Comparison of ENCODE assay signal across 32 mouse cellular contexts in genomic region chr7:84168355-84168754, GRCm38 (mm10).
"Had no signal": no experiment of that assay in that cellular context is flagged by ENCODE, and none has a peak within 500 bp of the region (broad histone marks: within the 10 kb centered on the region; RNA-seq: fewer than 3 reads in every experiment).

No protein-coding gene starts in this region.

- H3K36me3 ChIP-seq: limb, embryonic 10.5 days; limb, embryonic 12.5 days; limb, embryonic 13.5 days; limb, embryonic 15.5 days; liver, embryonic 12.5 days; liver, embryonic 13.5 days; liver, embryonic 15.5 days; lung, embryonic 15.5 days; midbrain, embryonic 10.5 days; midbrain, embryonic 12.5 days; midbrain, embryonic 13.5 days; midbrain, embryonic 15.5 days; neural tube, embryonic 12.5 days; neural tube, embryonic 13.5 days had no signal

- H3K27me3 ChIP-seq: limb, embryonic 12.5 days; limb, embryonic 13.5 days; limb, embryonic 15.5 days; liver, embryonic 12.5 days; liver, embryonic 13.5 days; liver, embryonic 15.5 days; lung, embryonic 15.5 days; midbrain, embryonic 12.5 days; midbrain, embryonic 13.5 days; midbrain, embryonic 15.5 days; neural tube, embryonic 12.5 days; neural tube, embryonic 13.5 days had no signal

- H3K9ac ChIP-seq: limb, embryonic 12.5 days; limb, embryonic 13.5 days; limb, embryonic 15.5 days; liver, embryonic 12.5 days; liver, embryonic 13.5 days; liver, embryonic 14.5 days; liver, embryonic 15.5 days; lung, embryonic 14.5 days; lung, embryonic 15.5 days; midbrain, embryonic 12.5 days; midbrain, embryonic 13.5 days; midbrain, embryonic 15.5 days; neural tube, embryonic 12.5 days; neural tube, embryonic 13.5 days had no signal

- H3K4me2 ChIP-seq: limb, embryonic 12.5 days; limb, embryonic 13.5 days; limb, embryonic 15.5 days; liver, embryonic 11.5 days; liver, embryonic 12.5 days; liver, embryonic 13.5 days; liver, embryonic 15.5 days; lung, embryonic 14.5 days; lung, embryonic 15.5 days; midbrain, embryonic 11.5 days; midbrain, embryonic 12.5 days; midbrain, embryonic 13.5 days; midbrain, embryonic 15.5 days; neural tube, embryonic 12.5 days; neural tube, embryonic 13.5 days had no signal

- H3K4me1 ChIP-seq: limb, embryonic 12.5 days; limb, embryonic 13.5 days; limb, embryonic 15.5 days; liver, embryonic 12.5 days; lung, embryonic 15.5 days; midbrain, embryonic 10.5 days; midbrain, embryonic 12.5 days; midbrain, embryonic 13.5 days; midbrain, embryonic 15.5 days; neural tube, embryonic 12.5 days; neural tube, embryonic 13.5 days had no signal

- ATAC-seq: liver, embryonic 12.5 days; lung, postnatal 0 days; midbrain, embryonic 13.5 days; midbrain, embryonic 15.5 days; midbrain, embryonic 16.5 days had no signal

- H3K9me3 ChIP-seq: limb, embryonic 10.5 days; limb, embryonic 12.5 days; limb, embryonic 13.5 days; limb, embryonic 15.5 days; liver, embryonic 12.5 days; liver, embryonic 13.5 days; liver, embryonic 15.5 days; lung, embryonic 15.5 days; megakaryocyte, embryonic 14.5 days; midbrain, embryonic 10.5 days; midbrain, embryonic 12.5 days; midbrain, embryonic 13.5 days; midbrain, embryonic 15.5 days; neural tube, embryonic 12.5 days; neural tube, embryonic 13.5 days had no signal

- H3K4me3 ChIP-seq: limb, embryonic 10.5 days; limb, embryonic 12.5 days; limb, embryonic 13.5 days; limb, embryonic 15.5 days; liver, embryonic 12.5 days; liver, embryonic 13.5 days; liver, embryonic 15.5 days; lung, embryonic 15.5 days; megakaryocyte, embryonic 14.5 days; midbrain, embryonic 10.5 days; midbrain, embryonic 12.5 days; midbrain, embryonic 13.5 days; midbrain, embryonic 15.5 days; myocyte; neural tube, embryonic 12.5 days; neural tube, embryonic 13.5 days had no signal

- H3K27ac ChIP-seq: limb, embryonic 10.5 days; limb, embryonic 12.5 days; limb, embryonic 13.5 days; limb, embryonic 15.5 days; liver, embryonic 12.5 days; liver, embryonic 13.5 days; liver, embryonic 14.5 days; lung, embryonic 15.5 days; macrophage; midbrain, embryonic 10.5 days; midbrain, embryonic 12.5 days; midbrain, embryonic 13.5 days; midbrain, embryonic 15.5 days; neural tube, embryonic 12.5 days; neural tube, embryonic 13.5 days had no signal

- DNase-seq: left cerebral cortex, postnatal 4 days; liver; liver, embryonic 13.5 days; lung, adult 18-20 months; lung, adult 2 months; lung, embryonic 14.5 days; lung, postnatal 10 days; lung, postnatal 14 days; lung, postnatal 36 days; lung, postnatal 4 days; midbrain, embryonic 14.5 days had no signal
